Mouse (Mus musculus) v-Abl transformed pro-B cells (cell line): ENCODE data around the gene Shisa6.

Source experiments
- in situ Hi-C, 2 experiments: fragments of 400-800 bp; cut with MboI; formaldehyde crosslinking; loops; one replicate each; pipeline ENCODE4 v1.15.1; 2025; ENCODE audit not compliant: unreplicated experiment in 2 of 2

Shisa6 gene

DNA sequence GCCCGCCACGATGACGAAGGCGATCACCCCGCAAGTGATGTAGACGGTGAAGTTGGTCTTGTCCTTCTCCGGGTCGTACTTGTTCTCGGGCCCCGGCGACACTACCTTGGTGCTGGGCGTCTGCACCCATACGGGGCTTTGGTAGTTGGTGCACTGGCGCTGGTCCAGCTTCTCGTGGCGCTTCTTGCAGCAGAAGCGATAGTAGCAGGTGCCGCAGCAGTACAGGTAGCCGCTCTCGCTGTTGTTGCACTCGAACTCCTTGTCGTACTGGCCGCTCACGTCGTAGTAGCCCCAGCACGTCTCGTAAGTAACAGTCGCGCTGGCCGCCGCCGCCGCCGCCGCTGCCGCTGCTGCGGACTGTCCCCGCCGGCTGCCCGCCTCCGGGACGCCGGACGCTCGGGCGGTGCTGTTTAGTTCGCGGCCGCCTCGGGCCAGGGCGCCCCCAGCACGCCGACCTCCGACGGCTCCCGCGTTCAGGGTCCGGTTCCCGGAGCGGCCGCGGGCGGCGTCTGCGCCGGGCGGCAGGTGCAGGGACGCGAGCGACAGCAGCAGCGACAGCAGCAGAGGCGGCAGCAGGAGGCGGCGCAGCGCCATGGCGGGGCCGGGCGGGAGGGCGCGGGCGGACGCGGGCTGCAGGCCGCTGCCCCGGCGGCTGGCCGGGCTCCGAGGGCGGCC, at the start of gene Shisa6:
Shisa6 (minus strand) TSS at position 594 of the 675 bp plus-strand sequence.
- in situ Hi-C loops: no loop called here

DNA sequence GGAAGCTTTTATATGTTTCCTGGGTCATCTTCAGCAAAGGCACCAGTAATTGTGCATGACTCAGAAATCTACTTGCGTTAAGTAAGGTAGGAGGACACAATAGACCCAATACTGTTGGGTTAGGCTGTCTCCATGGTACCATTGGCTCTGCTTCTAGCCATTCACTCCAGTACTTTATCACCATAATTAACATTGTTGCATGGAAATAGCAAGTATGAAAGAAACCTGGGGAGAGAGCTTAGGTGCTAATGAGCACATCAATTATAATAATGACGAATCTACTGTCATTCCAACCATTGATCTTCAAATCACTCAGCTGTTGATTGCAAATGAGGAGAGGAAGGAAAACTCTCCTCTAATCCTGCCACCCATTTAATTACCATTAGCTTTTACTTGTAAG, 48.1 kb upstream of the Shisa6 start:
- in situ Hi-C loops: no loop called here

DNA sequence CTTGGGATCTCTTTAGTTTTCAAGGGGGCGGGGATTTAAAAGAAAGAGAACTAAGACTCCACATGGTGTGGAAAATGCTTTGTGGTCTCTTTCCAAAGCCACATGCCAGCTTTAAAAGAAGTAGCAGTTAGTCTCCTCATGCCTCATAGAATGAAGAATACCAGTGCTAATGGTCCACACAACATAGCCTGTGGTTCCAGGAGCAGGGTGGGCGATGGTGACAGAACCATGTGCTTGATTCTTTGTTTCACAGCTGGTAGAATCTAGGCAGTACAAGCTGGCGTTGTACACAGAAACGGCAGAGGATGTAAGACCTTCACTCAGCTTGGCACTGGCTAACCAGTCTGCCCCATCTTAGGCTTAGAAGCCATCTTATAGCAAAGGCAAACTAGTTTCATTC, 43.3 kb upstream of the Shisa6 start:
- in situ Hi-C loops: no loop called here

DNA sequence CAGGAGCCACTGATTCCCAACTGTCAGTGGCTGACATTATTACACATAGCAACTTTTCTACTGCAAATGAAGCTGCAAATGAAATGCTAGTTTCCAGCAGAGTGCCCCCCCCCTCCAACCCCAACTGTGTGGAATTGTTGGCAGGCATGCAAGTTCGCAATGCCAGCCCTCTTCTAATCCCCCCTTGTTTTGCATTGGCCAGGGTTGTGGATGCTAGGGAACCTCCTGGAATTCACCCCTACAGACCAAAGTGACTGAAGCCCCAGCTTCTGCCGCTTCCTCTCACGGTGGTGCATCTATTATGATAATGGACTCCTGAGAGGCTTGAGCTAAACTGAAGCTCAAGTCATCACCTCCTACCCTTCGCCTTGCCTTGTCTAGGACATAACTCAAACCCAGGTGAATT, 42.6 kb upstream of the Shisa6 start:
- in situ Hi-C loops: no loop called here

DNA sequence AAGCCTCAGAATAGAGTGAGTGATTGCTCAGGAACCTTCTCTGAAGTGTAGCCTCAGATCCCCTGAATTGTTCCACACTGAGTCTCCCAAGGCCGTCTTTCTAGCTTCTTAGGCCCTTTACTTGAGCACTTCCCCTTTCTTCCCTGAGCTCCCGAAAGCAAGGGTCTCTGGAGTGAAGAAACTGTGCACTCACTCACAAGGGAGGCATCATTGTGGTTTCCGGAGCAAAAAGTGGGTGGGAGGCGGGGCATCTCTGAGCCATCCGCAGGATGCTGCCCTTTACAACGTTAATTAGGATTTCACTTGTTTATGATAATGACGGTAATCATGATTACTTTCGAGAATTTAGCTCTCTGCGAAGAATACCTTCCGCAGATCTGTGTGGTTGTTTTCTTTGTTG, 41.6 kb upstream of the Shisa6 start:
- in situ Hi-C loops: no loop called here

DNA sequence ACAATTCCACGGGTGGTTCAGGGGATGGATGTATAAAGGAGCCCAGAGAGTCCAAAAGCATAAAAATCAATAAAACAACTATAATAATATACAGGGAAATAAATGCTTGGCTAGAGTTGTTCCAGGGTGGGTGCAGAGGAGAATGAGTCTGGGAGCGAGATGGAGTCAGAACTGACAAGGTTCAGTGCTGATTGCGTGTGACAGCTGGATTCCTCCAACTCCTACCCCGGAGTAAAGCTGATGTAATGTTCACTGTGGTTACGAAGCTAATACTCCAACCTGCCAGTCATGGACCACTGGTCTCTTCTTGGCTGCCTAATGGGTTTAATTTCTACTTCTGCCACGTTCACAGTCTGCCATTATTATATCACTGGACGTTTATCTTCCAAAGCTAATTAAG, 36.5 kb upstream of the Shisa6 start:
- in situ Hi-C loops: no loop called here

DNA sequence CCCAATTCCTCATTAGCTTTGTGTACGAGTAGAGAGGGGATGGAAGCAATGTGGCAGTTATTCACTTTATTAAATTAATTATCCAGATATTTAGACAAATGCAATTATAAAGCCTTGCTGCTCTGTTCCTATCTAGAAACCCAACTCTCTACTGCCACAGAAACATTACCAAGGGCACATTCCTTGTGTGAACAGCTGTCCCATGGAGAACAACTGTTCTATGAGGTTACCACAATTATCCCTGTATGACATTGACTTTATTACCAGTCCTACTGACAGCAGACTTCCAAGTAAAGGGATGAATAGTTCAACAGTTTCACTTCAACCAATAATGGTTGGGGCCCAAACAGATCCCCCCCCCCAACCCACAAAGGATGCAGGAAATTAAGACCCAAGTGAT, 12.1 kb upstream of the Shisa6 start:
- in situ Hi-C loops: no loop called here

DNA sequence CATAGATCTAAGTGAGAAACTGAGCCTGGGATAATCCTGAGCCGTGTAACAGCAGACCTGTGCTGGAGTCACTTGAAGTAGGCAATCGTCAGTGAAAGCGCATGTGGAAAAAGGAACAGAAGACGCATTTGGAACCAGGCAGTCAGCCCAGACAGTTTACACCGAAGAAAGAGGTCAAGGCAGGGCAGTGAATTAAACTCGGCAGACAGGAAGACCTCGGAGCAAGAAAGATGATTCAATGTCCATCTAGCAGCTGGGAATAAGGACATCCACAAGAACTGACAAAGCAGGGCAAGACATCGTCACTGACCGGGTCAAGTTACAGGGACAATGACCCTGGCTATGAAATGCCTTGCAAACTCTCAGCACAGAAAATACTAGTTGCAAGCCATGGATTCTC, 10.1 kb upstream of the Shisa6 start:
- in situ Hi-C loops: no loop called here

DNA sequence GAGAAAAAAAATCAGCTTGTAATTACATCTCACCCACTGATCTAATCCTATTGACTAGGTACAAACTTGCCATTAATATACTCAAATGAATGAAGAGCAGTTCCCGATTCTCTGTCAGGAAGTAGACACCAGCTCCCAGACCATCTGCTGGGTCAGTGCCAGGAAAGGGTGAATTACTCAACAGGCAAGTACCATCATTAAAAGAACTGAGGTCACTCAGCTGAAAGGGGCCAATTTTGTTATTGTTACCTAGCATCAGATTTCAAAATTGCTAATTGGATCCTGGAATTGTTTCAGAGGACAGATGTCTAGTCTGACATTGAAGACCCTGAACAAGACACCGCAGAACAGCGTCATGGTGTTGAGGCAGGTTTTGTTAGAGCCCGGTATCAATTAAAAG, 9.4 kb upstream of the Shisa6 start:
- in situ Hi-C loops: no loop called here

DNA sequence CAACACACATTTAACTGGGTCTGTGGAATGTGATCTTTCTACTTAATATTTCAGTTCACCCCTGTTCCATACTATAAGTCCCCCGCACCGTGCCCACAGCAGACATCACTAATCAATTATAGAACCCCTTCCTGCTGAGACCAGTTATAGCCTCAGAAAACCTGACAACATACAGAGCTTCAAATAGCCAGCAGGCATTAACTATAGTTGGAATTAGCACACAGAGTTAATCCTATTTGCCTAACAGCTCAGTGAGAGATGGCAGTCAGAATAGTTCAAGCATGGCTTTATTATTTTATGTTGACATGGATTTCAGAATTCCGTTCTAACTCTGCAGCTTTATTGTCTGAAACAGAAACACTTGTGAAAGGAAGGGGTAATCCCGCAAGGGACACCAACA, 8.5 kb upstream of the Shisa6 start:
- in situ Hi-C loops: no loop called here

DNA sequence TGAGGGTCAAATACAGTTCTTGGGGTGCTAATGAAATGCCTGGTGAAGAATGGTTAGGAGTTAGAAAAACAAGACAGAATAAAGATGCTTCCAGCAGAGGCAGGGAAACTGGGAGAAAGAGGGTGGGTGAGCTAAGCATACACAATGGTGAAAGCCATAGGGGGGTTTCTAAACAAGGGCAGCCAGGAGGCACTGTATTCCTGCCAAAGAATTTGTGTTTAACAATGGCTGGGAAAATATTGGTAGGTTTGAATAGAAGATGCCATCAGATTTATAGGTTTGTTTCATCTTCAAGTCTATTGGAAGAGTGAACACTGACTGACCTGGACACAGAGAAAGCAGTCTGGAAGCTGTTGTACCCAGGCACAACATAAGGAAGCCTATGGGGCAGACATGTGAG, 2.4 kb upstream of the Shisa6 start:
- in situ Hi-C loops: no loop called here

DNA sequence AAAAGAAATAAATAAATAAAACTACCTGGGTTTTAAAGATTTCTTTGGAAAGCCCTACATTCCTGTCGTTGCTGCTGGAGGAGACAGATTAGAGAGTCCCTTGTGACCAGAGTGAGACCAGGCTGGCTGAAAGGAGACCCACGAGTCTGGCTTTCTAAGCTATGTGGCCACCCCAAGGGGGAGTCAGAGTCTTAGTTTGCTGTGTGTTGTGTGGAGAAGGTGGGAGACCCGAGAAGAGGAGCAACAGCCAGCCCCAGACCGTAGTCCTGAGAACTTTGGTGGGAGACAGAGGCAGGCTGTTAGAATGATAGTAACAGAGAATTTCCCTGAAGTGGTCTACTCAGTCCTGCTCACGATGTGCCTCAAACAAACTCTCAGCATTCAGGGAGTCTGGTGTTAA, 1.6 kb upstream of the Shisa6 start:
- in situ Hi-C loops: no loop called here

DNA sequence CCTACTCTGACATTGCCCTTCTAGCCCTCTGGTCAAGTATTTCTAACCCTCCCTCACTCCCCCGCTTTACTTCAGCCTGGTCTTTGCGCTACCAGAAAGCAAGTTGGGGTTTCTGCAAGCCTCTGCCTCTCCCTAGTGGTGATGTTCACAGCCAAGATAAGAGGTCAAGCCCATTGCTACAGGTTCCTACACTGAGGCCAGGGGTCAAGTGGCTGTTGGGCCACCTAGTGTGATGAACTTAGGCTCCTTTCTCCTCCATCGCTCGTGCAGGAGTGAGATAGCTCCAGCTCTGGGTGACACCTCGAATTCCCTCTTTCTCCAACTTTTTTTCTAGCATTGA, 1.2 kb upstream of the Shisa6 start:
- in situ Hi-C loops: no loop called here

DNA sequence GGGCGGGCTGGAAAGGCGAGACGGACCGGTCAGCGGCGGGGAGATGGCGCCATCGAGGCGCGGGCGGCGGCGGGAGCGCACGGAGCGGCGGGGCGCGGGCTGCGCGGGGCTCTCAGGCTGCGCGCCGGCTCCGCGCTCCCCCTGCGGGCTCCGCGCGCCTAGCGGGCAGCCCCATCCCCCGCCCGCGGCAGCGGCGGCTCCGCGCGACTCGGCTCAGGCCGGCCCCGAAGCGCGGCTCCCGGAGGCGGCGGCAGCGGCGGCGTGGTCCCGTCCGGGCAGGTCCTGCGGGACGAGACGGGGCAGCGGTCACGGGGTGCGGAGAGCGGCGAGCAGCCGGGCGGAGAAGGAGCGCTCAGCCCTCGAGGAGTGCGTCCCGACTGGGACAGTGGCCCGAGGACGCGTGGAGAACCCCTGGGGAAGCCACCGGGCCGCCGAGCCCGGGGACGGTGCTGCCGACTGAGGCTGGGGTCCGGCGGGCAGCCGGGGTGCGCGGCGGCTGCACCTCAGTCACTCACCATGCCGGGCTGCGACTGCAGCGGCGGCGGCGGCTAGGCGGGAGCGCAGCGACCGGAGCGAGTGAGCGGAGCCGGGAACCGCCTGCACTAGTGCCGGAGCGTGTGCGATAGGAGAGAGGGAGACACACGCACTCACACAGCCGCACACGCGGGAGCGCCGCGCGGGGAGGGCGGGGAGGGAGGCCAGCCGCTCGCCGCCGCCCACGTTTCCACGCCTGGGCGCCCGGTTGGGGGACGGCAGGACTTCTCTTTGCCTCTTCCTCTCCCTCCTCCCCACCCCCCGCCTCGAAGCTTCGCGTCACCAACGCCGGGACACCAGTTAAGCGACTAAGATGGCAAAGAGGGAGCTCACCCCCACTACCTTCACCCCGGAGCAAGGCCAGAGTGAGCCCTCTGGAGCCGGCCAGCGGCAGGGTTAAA, 549 bp upstream of the Shisa6 start:
- in situ Hi-C loops: no loop called here

DNA sequence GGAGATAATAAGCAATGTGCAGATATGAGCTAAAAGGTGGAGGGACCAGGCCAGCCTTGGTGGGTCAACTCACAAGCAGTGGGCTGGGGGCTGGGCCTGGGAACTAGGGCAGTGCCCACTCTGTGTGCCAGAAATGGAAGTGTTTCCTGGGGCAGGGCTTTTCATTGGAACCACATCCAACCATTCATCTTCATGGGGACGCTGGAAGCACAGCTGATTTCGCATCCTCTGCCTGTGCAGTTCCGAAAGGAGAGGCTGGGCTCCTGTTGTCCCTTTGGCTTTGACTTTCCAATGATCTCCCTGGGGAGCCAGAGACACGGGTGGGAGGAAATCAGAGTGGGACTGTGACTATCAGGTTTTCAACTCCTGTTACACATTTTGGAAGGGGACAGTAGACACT, 1.5 kb downstream of the Shisa6 start:
- in situ Hi-C loops: no loop called here

DNA sequence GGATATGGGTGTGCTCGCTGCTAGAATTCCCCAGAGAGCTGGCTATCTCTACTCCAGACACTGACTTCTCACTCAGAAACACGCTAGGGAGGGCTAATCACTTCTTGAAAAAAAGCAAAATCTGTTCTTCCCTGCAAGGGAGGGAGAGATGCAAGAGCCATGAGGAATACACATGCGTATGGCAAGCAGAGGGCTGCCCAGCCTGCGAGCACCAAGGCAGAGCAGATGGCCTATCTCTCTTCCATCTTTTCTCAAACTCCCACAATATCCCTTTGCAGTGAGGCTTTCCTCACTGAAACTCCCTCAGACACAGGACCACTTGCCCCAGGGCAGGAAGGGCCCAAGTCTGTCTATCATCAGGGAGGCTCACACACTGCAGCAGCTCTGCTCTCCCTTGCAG, 3.4 kb downstream of the Shisa6 start:
- in situ Hi-C loops: no loop called here

DNA sequence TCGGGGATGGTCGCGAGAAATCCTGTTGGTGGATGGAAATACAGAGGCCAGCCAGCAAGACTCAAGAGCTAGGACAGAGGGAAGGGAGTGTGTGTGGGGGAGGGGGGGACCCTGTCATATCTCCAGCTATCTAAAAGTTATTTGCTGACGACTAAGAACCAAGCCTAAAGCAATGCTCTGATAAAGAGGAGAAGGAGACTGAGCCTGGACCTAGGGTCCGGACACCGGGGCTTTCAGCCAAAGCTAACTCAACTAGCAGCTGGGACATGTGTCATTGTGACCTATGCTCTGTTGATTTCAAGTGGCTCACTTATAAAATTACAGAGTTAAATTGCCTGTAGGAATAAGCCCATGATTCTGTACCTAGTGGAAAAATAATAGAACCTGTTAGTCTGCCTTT, 6.4 kb downstream of the Shisa6 start:
- in situ Hi-C loops: no loop called here

DNA sequence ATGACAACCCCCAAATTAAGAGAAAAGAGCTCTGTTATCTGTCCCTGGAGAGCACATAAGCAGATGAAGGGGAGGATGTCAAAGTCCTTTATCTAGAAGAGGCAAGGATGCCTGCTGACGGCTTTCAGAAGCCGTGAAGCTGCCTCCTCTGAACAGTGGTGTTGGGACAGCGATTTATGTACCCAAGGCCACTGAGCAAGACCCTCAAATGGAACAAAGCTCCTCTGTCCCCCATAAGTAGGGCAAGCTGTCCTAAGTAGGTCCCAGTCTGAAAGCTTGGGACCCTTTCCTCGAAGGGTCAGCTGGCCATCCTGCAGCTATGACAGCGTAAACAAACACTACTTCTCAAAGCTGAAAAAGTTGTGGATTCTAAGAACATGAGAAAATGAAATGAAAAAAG, 11.4 kb downstream of the Shisa6 start:
- in situ Hi-C loops: no loop called here

DNA sequence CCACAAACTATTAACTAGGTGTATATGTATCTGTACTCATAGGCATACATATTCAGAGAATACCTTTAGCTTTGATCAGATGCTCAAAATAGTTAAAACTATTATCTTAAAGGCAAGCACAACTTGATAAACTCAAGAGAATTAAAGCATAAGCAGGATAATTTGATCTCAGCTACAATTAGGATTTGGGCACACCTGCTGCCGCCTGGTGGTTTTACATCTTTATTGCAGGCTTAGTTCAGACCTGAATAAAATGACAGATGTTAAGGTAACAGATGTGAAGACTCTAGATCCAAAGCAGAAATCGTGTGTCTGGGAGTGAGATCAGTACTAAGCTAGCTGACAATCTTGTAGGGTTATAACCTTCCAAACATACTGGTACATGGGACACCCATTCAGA, 24.8 kb downstream of the Shisa6 start:
- in situ Hi-C loops: no loop called here

DNA sequence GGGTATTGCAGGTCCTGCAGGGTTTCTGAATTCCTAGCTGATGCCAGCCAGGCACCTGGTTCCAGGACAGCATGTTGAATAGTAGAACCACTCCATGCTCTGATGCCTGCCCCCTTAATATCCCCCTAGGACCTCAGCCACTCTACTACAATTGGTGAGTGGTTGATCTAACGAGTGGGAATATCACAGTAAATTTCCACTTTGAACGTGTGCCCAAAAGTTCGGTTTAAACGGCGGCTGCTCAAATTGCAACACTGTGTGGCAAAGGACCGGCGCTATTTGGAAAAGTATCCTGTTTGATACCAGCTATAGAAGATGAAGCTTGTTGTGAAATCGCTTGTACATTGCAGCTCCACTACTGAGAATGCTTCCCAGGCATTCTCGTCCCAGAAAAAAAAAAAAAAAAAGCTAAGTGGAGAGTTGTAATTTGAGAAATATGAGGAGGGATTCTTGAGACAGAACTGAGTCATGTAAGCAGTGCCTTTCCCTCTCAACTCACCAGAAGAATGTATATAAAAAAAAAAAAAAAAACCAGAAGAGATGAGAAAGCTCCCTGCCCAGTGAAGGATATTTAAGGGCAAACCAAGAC, 26.8 kb downstream of the Shisa6 start:
- in situ Hi-C loops: no loop called here

DNA sequence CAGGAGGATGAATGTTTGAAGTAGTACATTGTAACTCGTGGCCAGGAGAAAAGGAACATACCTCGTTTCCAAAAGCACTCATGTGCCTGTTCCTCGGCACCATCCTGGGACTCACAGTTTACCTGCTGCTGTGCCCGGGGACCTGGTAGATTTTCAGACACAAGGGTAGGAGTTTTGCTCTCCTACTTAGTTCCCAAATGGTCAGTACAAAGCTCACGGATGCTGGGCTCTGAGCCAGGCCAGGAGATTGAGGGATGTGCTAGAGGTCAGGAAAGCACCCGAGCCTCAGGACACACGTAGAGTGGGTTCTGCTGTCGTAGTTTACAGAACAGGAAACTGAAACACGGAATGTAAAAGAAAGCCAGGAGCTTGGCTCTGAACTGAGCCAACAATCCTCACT, 29.5 kb downstream of the Shisa6 start:
- in situ Hi-C loops: no loop called here

DNA sequence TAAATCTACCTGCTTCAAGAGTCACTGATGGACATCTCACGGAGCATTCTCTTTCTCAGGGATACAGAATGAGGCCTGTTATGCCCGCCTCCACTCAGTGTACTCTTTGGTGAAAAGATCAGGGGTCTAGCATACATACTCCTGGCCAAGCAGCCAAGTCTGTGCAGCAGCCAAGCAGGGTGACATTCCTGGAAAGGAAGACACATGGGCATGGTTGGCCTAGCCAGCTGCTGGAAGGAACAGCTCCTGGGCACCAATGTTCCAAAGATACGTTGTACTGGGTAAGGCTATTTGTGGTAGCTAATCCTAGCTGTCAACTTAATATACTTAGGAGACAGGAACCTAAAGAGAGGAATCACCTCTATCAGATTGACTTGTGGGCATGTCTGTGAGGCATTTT, 31.4 kb downstream of the Shisa6 start:
- in situ Hi-C loops: no loop called here
